Mouse (Mus musculus) G1E-ER4 (cell line): ENCODE data around the gene P2rx5. TPM values are rescaled to one million over a fixed set of nuclear protein-coding genes. Genes with fewer than 3 reads are reported as not detected.

ENCODE experiments used
- GATA1 ChIP-seq: IDR thresholded peaks from one replicate; pipeline ENCODE4 v1.8.0; 2012; ENCODE audit warnings: low read length, inconsistent platforms
- polyA plus RNA-seq: library from polyadenylated mRNA; stranded (reverse); fragments of >175 nt; gene quantifications from 2 replicates; pipeline ENCODE4 v1.2.3, GENCODE M21; 2012

Gene P2rx5
- polyA plus RNA-seq: not detected in 2 replicates

DNA sequence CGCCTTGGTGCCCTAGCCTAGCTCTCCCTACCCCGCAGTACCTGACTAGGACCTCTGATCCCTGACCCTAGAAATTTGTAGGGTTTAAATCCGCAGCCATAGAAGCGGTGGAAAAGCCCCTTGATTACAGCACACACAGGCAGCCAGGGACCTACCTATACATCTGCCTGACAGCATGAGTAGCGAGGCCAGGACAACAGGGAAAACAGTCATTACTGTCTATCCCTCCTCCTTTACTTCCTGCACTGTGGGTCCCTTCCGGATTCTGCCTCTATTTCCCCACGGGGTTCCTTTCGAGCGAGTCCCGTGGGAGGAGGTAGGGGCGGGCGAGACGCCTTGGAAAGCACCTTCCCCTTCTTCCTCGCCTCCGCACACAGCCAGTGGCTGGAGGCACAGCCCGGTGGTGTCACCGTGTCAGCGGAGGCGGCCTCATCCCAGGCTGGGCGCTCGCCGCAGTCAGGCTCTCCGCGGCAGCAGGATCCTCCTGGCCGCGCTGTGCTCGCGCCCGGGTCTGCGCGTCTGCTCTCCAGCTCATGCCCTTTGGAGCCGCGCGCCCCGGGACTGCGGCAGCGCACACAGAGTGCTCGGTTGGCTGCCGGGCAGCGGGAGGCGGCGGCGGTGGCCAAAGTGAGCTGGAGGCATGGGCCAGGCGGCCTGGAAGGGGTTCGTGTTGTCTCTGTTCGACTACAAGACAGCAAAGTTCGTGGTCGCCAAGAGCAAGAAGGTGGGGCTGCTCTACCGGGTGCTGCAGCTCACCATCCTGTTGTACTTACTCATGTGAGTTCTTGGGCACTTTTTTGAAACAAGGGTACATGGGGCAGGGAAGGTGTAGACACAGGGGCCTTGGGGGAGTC, at the start of gene P2rx5:
P2rx5 (plus strand) TSS at position 465 of the 854 bp plus-strand sequence.
- no peak for TF ChIP-seq GATA1

- TF ChIP-seq GATA1: no peak
These were observed 48.8 kb upstream of the P2rx5 start for GRCm38 (mm10) chr11:73111414-73111813.

DNA sequence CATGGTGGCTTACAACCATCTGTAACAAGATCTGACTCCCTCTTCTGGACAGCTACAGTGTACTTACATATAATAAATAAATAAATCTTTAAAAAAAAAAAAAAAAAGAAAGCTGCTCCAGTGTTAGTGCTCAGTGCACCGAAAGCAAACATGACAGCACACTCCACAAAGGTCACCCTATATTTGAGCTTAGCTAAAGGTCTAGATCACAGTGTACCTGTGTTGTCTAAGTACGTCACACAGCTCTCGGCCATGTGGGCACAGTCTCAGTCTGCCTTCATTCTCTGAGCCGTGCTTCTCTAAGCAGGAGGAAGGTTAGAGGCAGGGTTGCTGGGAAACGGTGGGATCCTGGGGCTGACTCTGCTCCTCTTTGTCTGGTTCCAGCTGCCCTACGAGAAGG, 33.7 kb upstream of the P2rx5 start:
- TF ChIP-seq GATA1: no peak

- no peak for TF ChIP-seq GATA1
These were observed 29.2 kb upstream of the P2rx5 start for GRCm38 (mm10) chr11:73131020-73131419.

GRCm38 (mm10) chr11:73132999-73133398, 27.2 kb upstream of the P2rx5 start:
- TF ChIP-seq GATA1: no peak

DNA sequence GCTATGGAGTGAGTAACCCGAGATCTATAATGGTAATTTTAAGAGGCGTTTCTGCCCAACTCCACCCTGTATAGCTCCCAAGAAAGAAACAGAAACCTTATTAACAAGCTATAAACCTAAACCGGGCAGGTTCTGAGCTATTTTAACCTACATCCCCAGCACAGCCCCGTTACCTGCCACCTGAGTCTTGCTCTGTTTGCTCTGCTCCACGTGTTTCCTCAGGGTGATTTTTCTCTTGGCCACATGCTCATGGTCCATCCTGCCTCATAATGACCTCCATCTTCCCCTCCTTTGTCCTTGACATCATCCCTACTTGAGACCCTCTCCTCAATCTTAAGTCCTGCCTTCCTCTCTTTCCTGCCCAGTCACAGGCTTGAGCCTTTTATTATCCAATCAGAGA, 26.0 kb upstream of the P2rx5 start:
- no peak for TF ChIP-seq GATA1

- no peak for TF ChIP-seq GATA1
These were observed 23.6 kb upstream of the P2rx5 start for GRCm38 (mm10) chr11:73136587-73136986.

- no peak for TF ChIP-seq GATA1
These were observed 23.1 kb upstream of the P2rx5 start for GRCm38 (mm10) chr11:73137116-73137515.

DNA sequence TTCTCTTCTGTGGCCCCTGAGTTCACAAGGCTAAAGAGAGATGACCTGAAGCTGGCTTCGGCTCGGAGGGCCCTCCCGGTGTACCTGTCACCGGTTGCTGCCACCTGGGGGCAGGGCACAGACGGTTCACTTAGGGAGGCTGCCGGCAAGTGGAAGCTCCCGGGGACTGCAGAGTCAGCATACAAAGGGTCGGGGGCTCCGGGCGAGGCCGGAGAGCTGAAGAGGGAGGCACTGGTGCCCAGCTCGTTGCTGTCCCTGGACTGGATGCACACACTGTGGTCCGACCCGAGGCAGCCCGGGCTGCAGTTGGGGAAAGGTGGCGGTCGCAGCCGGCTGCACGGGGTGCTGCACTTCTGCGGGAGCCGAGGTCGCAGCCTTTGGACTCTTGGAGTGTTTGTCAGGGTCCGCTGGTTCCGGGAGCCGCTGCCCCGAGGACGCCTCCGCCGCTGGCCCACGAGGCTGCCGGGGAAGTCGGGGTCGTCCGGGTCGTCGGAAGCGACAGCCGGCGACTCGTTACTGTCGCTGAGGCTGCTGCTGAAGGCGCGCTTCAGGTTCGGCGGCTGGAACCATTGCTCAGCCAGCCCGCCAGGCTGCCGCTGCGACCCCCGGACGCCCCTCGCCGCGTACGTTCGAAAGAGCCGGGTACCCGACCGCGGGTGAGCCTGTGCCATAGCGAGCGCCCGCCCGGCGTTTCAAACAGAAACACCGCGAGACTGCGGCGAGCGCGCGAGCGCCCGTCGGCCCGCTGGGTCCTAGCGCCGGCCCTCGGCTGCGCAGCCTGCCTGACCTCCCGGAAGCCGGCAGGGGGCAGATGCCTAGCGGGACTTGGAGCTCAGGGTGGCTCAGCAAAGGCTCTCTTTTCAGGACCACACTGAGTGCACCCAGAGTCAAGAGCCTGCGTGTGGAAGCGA, 22.4 kb upstream of the P2rx5 start, which contains the start of gene Haspin:
Haspin (minus strand) TSS at position 704 of the 911 bp plus-strand sequence.
- TF ChIP-seq GATA1: no peak

DNA sequence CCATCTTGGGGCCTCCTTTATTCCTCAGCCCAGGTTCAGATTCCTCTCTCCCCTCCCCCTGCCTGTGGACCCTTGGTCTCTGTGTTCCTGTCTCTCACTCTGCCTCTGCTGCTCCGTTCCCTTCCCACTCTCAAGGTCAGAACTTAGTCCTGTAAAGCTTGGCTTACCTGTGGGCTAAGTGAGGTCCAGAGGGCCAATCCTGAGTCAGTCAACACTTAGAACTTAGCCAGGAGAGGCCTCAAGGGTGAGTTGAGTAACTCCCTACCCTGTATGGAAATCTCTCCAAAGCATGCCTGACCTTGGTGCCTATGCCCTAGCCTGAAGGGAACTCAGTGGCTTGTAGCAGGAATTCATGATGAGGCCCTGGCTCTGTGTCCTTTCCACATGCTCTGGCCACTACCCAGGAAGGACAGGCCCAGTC, 15.9 kb upstream of the P2rx5 start:
- TF ChIP-seq GATA1: no peak

DNA sequence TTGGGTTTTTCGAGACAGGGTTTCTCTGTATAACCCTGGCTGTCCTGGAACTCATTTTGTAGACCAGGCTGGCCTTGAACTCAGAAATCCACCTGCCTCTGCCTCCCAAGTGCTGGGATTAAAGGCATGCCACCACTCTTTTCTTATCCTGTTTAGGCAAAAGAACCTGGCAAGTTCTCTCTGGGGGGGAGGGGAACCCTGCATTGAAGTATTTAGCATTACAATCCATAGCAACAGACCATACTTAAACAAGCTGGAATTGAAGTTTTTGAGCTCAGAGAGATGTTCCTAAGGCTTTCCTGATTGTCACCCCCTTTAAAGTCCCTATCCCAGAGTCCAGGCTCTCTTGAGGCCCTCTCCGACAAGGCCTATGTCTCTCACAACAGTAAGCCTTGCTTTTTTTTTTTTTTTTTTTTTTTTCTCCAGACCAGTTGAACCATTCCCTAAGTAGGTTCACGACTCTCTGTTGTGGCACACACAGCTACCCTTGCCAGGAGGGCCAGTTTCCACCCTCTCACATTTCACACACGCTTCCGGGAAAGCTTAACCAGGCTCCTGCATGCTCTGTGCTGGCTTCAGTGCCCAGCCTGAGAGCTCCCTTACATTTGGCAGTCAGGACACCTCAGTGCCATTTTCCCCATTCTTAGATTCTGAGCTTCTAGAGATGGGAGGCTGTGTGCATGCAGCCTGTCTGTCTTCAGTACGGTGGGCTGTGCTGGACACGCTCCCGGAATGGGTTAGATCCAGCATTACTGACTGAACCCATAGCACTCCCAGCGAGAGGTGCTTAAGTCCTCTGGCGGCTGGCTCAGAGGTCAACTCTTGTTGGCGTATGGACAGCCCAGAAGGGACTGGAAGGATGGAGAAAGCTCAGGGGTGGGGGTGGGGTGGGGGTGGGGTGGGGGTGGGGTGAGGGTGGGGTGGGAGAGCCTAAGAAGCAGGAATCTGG, 13.9 kb upstream of the P2rx5 start:
- TF ChIP-seq GATA1: no peak

GRCm38 (mm10) chr11:73146975-73147365, 13.3 kb upstream of the P2rx5 start:
- no peak for TF ChIP-seq GATA1

- no peak for TF ChIP-seq GATA1
These were observed 12.0 kb upstream of the P2rx5 start for GRCm38 (mm10) chr11:73148209-73148608.

DNA sequence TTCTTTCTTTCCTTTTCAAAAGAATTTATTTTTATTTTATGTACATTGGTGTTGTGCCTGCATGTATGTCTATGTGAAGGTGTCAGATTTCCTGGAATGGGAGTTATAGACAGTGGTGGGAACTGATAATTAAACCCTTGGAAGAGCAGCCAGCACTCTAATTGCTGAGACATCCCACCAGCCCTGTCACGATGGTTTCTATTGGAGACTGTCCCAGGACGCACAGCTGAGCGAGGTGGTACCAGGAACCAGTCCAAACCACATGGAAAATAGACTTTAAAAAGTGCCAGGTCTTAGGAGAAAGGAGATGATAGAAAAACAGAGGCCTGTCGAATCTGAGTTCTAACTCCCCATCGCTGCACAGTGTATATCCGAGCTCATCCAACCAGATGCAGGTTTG, 5.2 kb upstream of the P2rx5 start:
- no peak for TF ChIP-seq GATA1

DNA sequence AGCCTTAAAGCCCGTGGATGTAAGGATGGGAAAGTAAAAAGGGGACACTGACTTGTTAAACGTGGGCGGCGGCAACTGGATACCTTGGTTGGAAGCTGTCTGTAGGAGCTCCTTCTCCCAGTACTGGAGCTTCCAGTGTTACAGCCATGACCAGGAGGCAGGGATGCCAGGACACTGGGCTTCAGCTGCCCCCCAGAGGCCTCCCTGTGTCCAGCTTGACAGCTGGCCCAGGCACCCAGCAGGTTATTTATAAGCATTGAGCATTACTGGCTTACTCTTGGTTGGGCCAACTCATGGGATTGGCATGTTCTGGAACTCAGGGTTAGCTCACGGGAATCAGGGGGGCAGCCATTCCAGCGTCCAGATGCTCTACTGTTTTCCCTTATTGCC, 585 bp downstream of the P2rx5 start:
- TF ChIP-seq GATA1: no peak

- no peak for TF ChIP-seq GATA1
These were observed 1.4 kb downstream of the P2rx5 start for GRCm38 (mm10) chr11:73161616-73162015.
